Mouse (Mus musculus) spleen, adult 12 weeks (tissue): Measurements from ENCODE around the gene Abcb10.
"Not testable (repeated sequence)": the region's sequence is repeated elsewhere in the genome, so short reads cannot be mapped to it uniquely, and the experiment has no call there.

ENCODE experiments used
- DNase-seq: peaks from one replicate; pipeline ENCODE4 v3.0.0; 2022; ENCODE audit warnings: low spot score

The Abcb10 gene

DNA sequence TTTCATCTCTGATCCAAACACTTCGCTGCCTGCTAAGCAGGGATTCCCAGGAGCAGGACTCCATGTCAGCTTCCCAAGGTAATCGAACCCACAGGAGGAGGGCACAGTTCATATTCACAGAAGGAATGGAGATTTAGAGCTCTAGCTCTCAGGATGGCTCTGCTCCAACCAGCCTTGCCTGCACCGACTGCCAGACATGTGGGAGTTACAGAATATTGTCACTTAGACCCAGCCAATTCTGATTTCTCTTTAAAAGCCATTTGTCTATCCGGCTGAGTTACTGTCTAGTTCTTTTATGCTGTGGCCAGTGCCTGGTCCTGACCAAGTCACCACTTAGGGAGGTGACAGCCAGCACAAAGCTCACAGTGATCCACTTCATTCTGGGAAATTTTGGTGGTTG lies 1.2 kb downstream of the Abcb10 start:
- no peak for DNase-seq

DNA sequence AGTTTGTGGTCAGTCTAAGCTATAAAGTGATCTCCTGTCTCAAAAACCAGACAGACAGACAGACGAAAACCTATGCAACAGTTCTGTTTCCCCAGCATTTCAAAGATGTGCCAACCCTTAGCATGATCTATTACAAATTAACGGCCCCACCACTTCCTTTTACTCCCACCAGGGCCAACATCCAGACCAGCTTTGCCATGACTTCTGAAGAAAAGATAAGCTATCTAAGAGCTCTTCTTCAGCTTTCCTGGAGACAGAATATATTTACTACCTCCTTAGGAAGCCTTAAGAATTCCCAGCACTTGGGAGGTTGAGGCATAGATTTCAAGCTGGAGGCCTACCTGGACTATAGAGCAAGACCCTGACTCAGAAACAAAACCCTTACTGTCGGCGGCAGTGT lies 2.7 kb downstream of the Abcb10 start:
- DNase-seq = no peak

DNA sequence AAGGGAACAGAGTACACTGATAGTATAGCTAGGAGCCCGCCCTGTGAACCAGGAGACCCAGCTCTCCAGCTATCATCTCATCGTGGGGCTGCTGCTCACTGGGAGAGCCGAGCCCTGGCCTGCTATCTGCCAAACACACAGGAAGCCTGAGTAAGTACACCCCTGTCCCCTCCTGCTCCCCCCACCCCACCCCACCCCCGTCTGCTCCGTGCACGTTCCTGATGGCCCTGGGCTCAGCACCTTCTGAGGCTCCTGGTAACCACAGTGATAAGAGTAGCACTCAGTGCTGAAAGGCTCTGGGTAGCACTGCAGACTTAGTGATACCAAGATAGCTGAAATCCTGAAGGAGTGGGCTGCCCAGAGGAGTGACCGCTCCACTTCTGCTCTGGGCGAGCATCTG lies 4.0 kb downstream of the Abcb10 start:
- DNase-seq = peak; percentile 40

DNA sequence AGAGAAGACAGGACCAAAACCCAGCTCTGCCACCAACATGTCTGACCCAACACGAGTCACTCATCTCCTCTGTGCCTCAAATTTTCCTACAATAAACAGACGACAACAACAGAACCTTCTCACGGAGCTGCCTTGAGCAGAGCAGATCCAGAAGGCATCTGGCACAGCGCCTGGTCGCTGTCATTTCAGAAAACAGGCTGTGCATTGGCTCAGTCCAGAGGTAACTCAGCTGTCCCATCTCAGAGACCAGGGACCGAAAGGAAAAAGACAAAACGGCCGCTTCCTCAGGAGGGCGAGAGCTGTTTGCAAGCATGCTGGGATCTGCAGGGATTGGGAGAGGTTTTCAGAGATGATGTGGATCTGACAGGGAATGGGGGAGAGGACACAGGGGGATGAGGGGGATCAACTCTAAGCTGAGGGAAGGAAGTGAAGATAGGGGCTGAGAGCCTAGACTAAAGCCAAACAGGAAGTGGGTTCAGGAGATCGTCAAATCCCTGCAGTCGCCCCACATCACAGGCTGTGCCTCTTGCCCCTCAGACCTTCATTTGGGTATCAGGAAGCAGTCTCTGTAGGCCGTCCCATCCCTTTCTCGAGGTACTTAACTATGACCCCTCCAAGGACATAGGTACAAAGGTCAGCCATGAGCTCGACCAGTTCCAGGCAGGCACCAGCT lies 4.6 kb downstream of the Abcb10 start:
- no peak for DNase-seq

DNA sequence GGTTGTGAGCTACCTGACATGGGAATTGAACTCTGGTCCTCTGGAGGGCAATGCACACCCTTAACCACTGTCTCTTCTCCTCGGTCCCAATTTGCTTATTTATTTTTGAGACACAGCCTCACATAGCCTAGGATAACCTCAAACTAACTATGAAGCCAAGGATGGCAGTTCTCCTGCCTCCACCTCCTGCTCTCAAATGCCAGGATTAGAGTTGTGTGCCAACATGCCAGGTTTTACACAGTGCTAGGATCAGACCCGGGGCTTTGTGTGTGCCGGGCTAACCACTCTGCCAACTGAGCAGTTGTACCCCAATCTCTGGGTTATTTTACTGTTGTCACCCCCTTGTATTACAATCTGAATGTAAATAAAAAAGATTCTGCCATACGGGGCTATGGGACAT lies 5.4 kb downstream of the Abcb10 start:
- DNase-seq = no peak

DNA sequence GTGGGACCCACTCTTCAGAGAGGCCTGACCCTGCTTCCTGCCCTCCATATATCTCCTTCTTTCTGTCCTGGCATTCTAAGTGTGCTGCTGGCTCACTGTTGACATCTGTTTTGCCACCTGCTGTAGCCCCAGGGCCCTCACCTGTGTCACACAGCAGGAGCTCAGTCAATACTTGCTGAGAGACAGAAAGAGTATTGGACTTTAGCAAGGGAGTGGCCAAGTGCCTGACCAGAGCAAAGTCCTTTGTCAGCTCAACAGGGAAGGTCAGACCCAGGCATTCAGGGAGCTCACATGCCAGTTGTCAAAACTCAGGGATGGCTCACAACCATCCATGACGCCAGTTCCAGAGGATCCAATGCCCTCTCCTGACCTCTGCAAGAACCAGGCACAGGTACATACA lies 9.4 kb downstream of the Abcb10 start:
- DNase-seq = no peak

DNA sequence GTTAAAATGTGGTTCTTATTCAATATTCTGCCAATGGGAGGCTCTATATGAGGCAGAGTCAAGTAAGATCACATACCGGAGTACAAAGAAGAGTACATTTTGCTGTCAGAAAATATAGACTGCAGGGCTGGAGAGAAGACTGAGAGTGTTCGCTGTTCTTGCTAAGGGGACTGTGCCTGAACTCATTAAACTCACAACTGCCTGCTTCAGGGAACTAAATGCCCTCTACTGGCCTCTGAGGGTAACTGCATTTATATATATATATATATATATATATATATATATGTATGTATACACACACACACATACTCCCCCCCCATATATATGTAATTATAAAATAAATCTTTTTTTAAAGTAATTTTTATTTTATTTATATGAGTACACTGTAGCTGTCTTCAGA lies 16.0 kb downstream of the Abcb10 start:
- no peak for DNase-seq

DNA sequence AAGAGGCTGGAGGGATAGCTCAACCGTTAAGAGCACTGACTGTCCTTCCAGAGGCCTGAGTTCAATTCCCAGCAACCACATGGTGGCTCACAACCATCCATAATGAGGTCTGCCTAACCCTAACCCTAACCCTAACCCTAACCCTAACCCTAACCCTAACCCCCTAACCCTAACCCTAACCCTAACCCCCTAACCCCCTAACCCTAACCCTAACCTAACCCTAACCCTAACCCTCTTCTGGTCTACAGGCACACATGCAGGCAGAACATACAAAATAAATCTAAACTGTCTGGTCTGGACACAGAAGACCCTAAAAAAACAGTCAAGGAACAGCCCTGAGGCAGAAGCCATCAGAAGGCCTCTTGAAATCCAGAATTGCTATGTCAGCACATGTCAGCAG lies 21.6 kb downstream of the Abcb10 start:
- DNase-seq = no peak

DNA sequence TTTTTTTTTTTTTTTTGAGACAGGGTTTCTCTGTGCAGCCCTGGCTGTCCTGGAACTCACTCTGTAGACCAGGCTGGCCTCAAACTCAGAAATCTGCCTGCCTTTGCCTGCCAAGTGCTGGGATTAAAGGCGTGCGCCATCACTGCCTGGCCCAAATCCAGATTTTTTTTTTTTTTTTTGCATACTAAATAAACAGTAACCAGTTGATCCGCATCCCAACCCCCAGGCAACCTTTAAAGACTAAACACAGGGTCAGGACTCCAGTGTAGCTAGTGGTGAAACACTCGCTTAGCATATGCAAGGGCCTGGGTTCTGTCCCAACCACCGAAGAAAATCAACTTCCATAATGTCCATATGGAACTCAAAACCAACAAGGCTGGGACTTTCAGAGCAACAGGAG lies 22.4 kb downstream of the Abcb10 start:
- not testable (repeated sequence) for DNase-seq

DNA sequence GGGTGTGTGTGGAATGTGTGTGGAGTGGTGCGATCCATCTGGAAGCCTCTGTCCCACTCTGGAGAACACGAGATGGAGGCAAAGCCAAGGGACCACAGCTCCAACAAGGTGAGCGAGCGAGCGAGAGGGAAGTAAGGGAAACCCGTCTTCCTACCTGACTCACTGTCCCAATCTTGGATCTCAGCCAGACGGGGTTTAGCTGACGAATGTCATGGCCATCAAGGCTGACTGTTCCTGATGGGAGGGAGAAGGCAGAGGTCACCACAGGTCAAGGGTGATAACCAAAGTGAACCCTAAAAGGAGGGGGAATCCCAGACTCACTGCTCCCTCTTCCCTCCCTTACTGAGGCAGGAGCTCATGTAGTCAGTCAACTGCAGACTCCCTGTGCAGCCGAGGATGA lies 22.9 kb downstream of the Abcb10 start:
- no peak for DNase-seq

DNA sequence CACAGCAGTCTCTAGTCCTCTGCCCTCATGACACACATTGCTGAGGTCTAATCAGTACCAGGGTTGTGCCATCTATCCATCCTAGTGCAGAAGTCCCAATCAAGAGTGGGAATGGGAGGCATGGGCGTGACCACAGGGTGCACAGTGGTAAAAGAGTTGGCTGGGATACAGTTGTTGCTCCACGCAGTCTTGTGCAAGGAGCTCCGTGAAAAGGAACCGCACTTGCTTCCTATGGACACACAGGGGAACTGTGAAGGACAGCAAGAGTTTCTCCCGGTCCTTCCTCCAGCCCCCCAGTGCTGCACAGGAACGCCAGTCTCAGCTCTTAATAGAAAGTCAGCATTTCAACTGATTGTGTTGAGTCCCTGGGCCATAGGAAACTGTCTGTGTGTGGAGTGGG lies 23.4 kb downstream of the Abcb10 start:
- no peak for DNase-seq

DNA sequence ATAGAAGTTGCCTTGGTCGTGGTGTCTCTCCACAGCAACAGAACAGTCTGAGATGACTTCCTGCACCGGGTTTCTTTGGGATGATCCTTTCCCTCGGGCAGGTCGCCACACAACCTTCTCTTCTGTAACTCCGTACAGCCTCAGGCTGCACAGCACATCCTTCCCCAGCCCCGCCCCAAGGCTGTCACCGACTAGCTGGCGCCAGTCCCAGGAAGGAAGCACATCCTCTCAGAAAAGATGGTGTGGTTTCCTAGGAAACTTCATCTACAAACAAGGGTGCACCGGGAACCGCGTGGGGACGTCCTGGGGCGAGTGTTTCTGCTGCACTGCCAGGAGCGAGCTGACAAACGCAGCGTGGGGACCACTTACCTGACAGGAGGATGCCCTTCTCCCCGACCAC lies 24.8 kb downstream of the Abcb10 start:
- DNase-seq = no peak

DNA sequence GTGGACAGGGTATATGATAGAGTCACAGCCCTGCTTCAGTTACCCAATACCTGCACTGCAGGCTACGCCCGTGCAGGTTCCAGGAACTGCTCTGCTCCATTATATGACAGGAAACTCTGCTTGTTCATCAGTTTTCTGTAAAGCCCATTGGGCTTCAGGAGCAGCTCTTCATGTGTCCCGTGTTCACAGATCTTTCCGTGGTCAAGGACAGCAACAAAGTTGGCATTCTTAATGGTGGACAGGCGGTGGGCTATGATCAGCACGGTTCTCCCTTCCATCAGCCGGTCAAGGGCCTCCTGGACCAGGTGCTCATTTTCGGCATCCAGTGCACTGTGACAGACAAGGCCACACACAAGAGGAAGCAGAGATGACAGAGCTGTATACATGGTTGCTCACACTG lies 28.7 kb downstream of the Abcb10 start:
- no peak for DNase-seq

DNA sequence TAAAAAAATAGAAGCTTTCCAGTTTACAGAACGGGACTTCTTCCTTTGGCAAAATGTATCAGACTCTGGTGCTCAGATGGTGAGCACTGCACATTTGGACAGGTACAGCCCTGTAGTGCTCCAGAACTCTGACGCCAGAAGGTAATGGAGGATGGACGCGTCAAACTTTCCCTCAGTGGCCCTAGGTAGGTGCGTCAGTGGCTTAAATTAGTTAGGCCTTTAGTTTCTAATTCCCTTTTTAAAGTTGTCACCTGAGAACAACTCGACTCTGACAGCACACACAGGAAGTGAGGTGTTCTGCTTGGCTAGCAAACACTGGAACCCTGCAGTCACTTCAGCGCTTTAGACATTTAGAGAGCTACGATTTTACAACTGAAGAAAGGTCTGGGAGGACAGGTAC lies 29.2 kb downstream of the Abcb10 start:
- DNase-seq = peak; percentile 31

DNA sequence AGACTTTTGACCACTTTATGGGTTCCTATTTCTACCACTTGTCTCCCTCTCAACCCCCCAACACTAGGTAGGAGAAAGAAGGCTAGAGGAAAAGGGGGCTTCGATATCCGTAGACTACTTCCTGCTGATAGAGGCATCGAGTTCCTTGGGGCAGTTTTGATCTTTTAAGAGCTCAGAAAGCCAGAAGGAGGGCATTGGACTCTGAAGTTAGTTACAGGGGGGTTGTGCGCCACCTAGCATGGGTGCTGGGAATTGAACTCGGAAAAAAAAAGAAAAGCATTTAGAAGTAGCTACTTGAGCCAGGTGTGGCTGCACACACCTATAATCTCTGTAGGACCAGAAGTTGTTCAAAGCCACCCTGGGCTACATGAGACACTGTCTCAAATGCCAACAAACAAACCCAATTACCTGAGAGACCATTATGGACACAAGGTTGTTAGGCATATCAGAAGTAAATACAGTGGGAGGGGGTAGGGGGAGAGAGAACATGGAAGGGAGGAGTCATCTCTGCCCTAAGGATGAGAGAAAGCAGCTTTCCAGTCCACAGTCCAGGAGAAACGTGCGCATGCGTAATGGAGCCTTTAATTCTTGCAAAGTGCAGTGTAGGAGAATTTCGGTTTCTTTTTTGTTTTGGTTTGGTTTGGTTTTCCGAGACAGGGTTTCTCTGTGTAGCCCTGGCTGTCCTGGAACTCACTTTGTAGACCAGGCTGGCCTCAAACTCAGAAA lies 32.7 kb downstream of the Abcb10 start:
- DNase-seq = peak; percentile 62

DNA sequence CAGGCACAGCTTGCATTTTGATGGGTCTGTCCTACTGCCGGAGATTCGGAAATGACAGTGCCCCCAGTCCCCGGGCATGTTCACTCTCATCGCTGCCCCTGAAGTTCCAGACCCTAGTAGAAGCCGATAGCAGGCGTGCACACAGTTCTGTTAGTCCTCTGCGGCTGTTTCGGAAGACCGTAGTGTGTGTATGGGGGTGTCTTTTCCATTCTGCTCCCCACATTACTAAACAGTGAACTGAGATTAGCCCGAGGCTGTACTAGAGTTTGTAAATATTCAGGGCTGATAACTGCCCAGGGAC lies 33.3 kb downstream of the Abcb10 start:
- no peak for DNase-seq

DNA sequence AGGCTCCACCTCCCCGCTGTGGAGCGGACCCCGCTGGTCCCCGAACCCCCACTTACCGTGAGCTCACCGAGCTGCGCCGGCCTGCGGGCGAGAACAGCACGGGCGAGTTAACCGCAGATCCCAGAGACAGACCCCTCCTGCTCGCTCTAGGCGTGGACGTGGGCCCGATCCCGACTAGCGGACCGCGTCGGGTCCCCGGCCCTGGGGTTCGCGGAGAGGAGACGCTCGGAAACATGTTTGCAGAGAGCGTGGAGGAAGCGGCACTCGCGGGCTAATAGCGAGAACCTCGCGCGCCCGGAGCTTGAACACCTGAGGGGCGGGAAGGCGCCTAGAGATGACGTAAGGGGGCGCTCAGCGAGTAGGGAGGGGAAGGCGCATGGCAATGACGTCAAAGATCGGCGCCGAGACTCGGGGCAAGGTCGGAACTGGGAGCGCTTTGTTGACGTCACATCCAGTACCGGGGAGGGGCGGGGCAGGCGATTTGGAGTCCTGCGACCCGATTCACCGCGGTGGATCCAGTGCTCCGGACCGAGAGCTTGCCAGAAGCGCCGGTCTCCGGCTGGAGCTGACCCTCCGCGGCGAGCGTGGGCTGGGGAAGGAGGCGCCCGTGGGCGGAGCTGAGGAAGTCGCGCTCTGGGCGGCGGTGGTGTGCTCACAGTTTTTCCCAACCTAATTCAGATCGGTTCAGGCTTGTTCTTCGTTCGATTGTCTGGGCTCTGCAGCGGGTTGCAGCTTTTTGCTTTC lies 33.8 kb downstream of the Abcb10 start, which contains the start of gene Nup133:
Gene Nup133, minus strand, starts transcription at position 324 of the 744 bp plus-strand sequence.
- DNase-seq = peak; percentile 98

DNA sequence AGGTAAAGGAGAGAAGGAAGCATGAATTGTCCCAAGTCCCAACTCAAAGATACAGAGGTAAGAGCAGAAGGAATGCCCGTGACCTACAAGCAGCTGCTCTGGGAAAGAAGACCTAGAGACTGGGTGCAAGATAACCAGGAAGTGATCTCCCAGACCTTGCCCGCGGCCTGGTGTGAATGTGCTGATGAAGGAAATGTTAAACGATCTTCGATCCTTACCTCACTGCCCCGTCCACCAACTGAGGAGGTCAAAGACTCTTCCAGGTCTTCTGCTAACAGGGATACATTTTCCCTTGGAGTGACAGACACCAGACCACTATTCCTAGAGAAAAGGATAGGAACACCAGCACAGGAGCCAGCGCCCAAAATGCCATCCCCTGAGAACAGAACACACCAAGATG lies 53.9 kb downstream of the Abcb10 start:
- no peak for DNase-seq

DNA sequence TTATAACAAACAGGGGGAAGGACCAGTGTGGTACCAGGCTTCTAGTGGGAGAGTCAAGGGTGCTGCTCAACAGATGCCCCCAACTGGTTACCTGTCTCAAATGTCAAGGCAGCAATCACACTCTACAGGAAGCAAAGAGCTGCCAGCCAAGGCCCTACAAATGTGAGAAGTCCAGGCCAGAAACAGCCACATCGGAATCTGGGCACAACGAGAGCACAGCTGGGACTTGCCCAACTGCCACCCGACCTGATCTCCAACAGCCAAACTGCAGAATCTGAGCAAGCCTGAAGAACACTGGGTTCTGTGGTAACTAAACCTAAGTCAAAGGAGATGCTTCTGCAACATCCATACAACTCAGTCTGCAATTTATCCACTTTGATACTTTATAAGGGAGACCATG lies 57.3 kb downstream of the Abcb10 start:
- DNase-seq = no peak

DNA sequence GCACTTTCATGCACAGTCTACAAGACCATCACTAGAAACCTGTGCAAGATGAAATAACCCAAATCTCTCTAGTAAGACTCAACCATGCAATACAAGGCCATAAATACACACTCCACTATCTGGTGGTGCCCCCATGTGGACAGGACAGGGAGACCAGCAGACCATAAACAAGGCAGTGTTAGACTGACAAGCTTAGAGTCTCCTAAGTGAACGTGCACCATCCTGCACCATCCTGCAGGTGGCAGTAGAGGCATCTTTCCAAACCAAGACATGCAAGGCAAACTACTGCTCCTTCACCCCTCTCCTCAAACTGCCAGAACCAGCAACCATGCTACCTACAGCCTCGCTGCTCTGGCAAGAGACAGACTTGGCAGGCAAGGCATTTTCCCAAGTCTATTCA lies 58.2 kb downstream of the Abcb10 start:
- DNase-seq = peak; percentile 68

DNA sequence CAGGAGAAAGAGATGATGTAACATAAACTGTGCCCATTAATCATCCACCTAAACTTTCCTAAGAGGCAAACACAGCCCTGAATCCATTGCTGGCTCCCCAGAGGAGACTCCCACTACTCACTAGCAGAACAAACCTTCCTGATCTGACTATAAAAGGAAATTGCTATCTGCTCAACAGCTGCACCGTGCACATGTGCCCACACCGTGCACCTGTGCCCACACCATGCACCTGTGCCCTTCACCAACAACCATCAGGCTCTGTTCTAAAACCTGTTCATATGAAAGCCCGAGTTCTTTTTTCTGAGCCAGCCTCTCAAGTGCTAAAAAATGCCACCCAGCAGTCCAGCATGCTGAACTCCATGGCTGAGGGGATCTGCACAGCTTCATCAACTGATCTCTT lies 68.3 kb downstream of the Abcb10 start:
- no peak for DNase-seq

DNA sequence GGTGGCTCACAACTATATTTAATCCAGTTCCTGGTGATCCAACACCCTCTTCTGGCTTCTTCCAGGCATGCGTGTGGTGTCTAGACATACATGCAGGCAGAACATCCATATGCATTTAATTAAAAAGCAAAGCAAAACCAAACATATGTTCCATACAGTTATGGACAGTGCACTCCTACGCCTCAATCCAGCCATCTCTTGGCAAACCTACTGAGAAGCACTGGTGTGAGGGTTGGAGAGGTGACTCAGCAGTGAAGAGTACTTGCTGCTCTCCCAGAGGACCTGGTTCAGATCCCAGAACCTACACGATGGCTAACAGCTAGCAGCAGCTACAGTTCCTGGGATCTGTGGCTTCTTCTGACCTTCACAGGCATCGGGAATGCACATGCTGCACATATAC lies 70.7 kb downstream of the Abcb10 start:
- DNase-seq = no peak

DNA sequence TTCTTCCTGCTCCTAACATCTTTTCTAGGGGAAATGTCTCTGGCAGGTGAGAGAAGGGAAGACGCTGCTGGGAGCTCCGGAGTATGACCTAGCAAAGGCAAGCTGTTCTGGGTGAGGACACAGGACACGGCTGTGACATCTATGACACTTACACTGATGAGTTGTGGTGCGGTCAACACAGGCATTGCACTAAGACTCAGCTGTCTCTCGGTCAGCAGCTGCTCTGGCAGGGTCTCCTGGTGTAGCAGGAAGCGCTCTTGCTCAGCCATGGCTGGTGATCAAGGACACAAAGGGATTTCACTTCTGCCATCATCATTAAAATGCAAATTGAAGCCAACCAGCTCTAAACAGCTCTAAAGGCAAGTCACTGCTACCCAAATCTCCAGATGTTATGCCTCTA lies 75.3 kb downstream of the Abcb10 start:
- DNase-seq = no peak

DNA sequence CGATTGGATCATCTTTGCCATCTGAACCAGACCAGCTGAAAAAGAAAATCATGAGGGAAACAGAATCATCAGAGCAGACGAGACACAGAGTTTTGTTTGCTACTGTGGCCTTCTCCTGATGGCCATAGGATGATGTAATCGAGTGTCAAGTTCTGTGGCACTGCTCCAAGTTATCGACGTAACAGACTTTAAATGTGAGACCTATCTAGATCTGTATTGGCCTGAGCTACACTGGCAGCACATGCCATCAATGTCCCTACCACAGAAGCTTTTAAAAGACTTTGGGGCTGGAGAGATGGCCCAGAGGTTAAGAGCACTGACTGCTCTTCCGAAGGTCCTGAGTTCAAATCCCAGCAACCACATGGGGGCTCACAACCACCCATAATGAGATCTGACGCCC lies 80.3 kb downstream of the Abcb10 start:
- no peak for DNase-seq
